Mouse (Mus musculus): ENCODE data around the gene Apba2. TPM values are rescaled to one million over a fixed set of nuclear protein-coding genes. Genes with fewer than 3 reads are reported as not detected.

Gene Apba2
- total RNA-seq, 1 experiment from 2014 or later = not detected

GRCm38 (mm10) chr7:64521695-64522408, 20.3 kb downstream of the Apba2 start:
- no peak for ATAC-seq (replicated peaks; ENCODE audit: low read depth, poor library complexity, severe bottlenecking)

- no peak for ATAC-seq (replicated peaks; ENCODE audit: low read depth, poor library complexity, severe bottlenecking)
Observed at GRCm38 (mm10) chr7:64522409-64522730, 20.9 kb downstream of the Apba2 start.

- no peak for ATAC-seq (replicated peaks; ENCODE audit: low read depth, poor library complexity, severe bottlenecking)
Observed at GRCm38 (mm10) chr7:64531297-64531696, 29.8 kb downstream of the Apba2 start.

- no peak for ATAC-seq (replicated peaks; ENCODE audit: low read depth, poor library complexity, severe bottlenecking)
Observed at GRCm38 (mm10) chr7:64533374-64533773, 31.9 kb downstream of the Apba2 start.

GRCm38 (mm10) chr7:64535269-64535668, 33.8 kb downstream of the Apba2 start:
- no peak for ATAC-seq (replicated peaks; ENCODE audit: low read depth, poor library complexity, severe bottlenecking)

GRCm38 (mm10) chr7:64539450-64540148, 38.1 kb downstream of the Apba2 start:
- ATAC-seq (replicated peaks; ENCODE audit: low read depth, poor library complexity, severe bottlenecking) = no peak

- ATAC-seq (replicated peaks; ENCODE audit: low read depth, poor library complexity, severe bottlenecking) = no peak
Observed at GRCm38 (mm10) chr7:64546801-64547200, 45.3 kb downstream of the Apba2 start.

GRCm38 (mm10) chr7:64550856-64551255, 49.4 kb downstream of the Apba2 start:
- no peak for ATAC-seq (replicated peaks; ENCODE audit: low read depth, poor library complexity, severe bottlenecking)

GRCm38 (mm10) chr7:64552523-64553190, 51.2 kb downstream of the Apba2 start:
- ATAC-seq (replicated peaks; ENCODE audit: low read depth, poor library complexity, severe bottlenecking) = no peak

- ATAC-seq (replicated peaks; ENCODE audit: low read depth, poor library complexity, severe bottlenecking) = no peak
Observed at GRCm38 (mm10) chr7:64561711-64562498, 60.4 kb downstream of the Apba2 start.

GRCm38 (mm10) chr7:64564891-64565571, 63.5 kb downstream of the Apba2 start:
- ATAC-seq (replicated peaks; ENCODE audit: low read depth, poor library complexity, severe bottlenecking) = no peak

GRCm38 (mm10) chr7:64566371-64567243, 65.1 kb downstream of the Apba2 start:
- ATAC-seq (replicated peaks; ENCODE audit: low read depth, poor library complexity, severe bottlenecking) = no peak

- no peak for ATAC-seq (replicated peaks; ENCODE audit: low read depth, poor library complexity, severe bottlenecking)
Observed at GRCm38 (mm10) chr7:64568722-64569121, 67.2 kb downstream of the Apba2 start.

GRCm38 (mm10) chr7:64569676-64570075, 68.2 kb downstream of the Apba2 start:
- ATAC-seq (replicated peaks; ENCODE audit: low read depth, poor library complexity, severe bottlenecking) = no peak

GRCm38 (mm10) chr7:64570914-64571313, 69.4 kb downstream of the Apba2 start:
- no peak for ATAC-seq (replicated peaks; ENCODE audit: low read depth, poor library complexity, severe bottlenecking)

GRCm38 (mm10) chr7:64574144-64574543, 72.6 kb downstream of the Apba2 start:
- ATAC-seq (replicated peaks; ENCODE audit: low read depth, poor library complexity, severe bottlenecking) = no peak

GRCm38 (mm10) chr7:64576519-64576951, 75.0 kb downstream of the Apba2 start:
- ATAC-seq (replicated peaks; ENCODE audit: low read depth, poor library complexity, severe bottlenecking) = no peak

- ATAC-seq (replicated peaks; ENCODE audit: low read depth, poor library complexity, severe bottlenecking) = no peak
Observed at GRCm38 (mm10) chr7:64578176-64578575, 76.7 kb downstream of the Apba2 start.

GRCm38 (mm10) chr7:64579887-64580286, 78.4 kb downstream of the Apba2 start:
- ATAC-seq (replicated peaks; ENCODE audit: low read depth, poor library complexity, severe bottlenecking) = no peak
